Mouse (Mus musculus): ENCODE data around the gene Ptgis.

Ptgis gene

GRCm38 (mm10) chr2:167190076-167190399 lies 50.4 kb downstream of the Ptgis start, which contains the start of gene Kcnb1:
Gene Kcnb1 (minus strand): TSS chr2:167190155.
- peak; percentile 74 for DNase-seq (ENCODE audit: low read depth, low spot score)

GRCm38 (mm10) chr2:167189291-167190075 lies 50.9 kb downstream of the Ptgis start:
- DNase-seq (ENCODE audit: low read depth, low spot score) = peak; percentile 48

GRCm38 (mm10) chr2:167188315-167189207 lies 51.8 kb downstream of the Ptgis start:
- peak; percentile 79 for DNase-seq (ENCODE audit: low read depth, low spot score)

GRCm38 (mm10) chr2:167187119-167187518 lies 53.3 kb downstream of the Ptgis start:
- no peak for DNase-seq (ENCODE audit: low read depth, low spot score)

GRCm38 (mm10) chr2:167186544-167186943 lies 53.9 kb downstream of the Ptgis start:
- no peak for DNase-seq (ENCODE audit: low read depth, low spot score)

- no peak for DNase-seq (ENCODE audit: low read depth, low spot score)
These were observed 54.4 kb downstream of the Ptgis start for GRCm38 (mm10) chr2:167186003-167186402.

- DNase-seq (ENCODE audit: low read depth, low spot score) = no peak
These were observed 55.0 kb downstream of the Ptgis start for GRCm38 (mm10) chr2:167185432-167185831.

- no peak for DNase-seq (ENCODE audit: low read depth, low spot score)
These were observed 58.6 kb downstream of the Ptgis start for GRCm38 (mm10) chr2:167181662-167182389.

GRCm38 (mm10) chr2:167181096-167181495 lies 59.3 kb downstream of the Ptgis start:
- DNase-seq (ENCODE audit: low read depth, low spot score) = no peak

GRCm38 (mm10) chr2:167179301-167179700 lies 61.1 kb downstream of the Ptgis start:
- DNase-seq (ENCODE audit: low read depth, low spot score) = no peak

- no peak for DNase-seq (ENCODE audit: low read depth, low spot score)
These were observed 63.2 kb downstream of the Ptgis start for GRCm38 (mm10) chr2:167177231-167177641.

- DNase-seq (ENCODE audit: low read depth, low spot score) = no peak
These were observed 65.1 kb downstream of the Ptgis start for GRCm38 (mm10) chr2:167175284-167175683.

- DNase-seq (ENCODE audit: low read depth, low spot score) = no peak
These were observed 67.1 kb downstream of the Ptgis start for GRCm38 (mm10) chr2:167173051-167173875.

- DNase-seq (ENCODE audit: low read depth, low spot score) = no peak
These were observed 72.7 kb downstream of the Ptgis start for GRCm38 (mm10) chr2:167167515-167168212.

GRCm38 (mm10) chr2:167163600-167163999 lies 76.8 kb downstream of the Ptgis start:
- DNase-seq (ENCODE audit: low read depth, low spot score) = no peak

GRCm38 (mm10) chr2:167163134-167163533 lies 77.3 kb downstream of the Ptgis start:
- no peak for DNase-seq (ENCODE audit: low read depth, low spot score)

GRCm38 (mm10) chr2:167162516-167163021 lies 77.8 kb downstream of the Ptgis start:
- no peak for DNase-seq (ENCODE audit: low read depth, low spot score)

GRCm38 (mm10) chr2:167159721-167160120 lies 80.7 kb downstream of the Ptgis start:
- DNase-seq (ENCODE audit: low read depth, low spot score) = no peak

GRCm38 (mm10) chr2:167158780-167159179 lies 81.6 kb downstream of the Ptgis start:
- DNase-seq (ENCODE audit: low read depth, low spot score) = no peak

GRCm38 (mm10) chr2:167156118-167156715 lies 84.2 kb downstream of the Ptgis start:
- no peak for DNase-seq (ENCODE audit: low read depth, low spot score)

Measured in mesoderm, embryonic 11.5 days (tissue).